Mouse (Mus musculus): ENCODE results near the gene Ube2cbp.

The Ube2cbp gene

DNA sequence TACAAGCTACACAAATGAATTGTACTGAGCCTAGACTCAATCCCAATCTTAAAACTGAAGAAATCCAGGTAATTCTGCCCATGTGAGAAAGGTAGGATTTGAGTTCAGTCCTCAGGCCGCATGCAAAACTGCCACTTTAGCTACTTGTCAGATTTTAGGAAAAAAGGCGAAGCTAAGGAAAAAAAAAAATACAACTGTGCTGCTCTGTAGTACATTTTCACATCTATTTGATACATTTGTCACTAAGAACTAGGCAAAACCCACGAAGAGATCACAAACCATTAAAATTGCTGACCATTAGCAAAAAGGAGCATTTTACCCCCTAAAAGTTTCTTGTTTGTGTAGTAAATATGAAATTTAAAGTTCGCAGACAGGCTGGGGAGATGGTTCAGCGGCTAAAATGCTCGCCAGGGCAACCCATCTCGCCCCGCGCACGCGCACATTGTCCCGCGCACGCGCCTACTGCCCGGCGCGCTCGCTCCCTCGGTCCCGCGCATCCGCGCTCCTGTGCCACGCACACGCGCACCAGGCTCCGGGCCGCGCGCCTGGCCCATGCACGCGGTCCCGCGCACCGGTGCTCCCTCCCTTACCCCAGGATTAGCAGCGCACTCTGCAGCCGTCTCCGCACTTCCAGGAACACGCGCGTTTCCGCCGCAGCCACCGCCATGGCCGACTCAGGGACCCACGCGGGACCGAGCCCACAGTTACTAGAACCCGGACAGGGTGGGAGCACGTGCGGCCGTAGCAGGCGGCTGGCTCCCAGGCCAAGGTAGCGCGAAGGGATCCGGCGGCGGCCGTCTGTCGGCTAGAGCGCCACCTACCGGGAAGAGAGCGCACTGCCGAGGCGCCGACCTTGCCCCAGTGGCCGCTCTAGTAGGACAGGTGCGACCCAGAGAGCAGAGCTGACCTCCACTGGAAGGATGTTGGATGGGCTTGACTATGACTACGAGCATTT lies at the start of gene Ube2cbp:
Ube2cbp (minus strand) TSS at position 800 of the 955 bp plus-strand sequence.
- DNase-seq (ENCODE audit: low read depth, low spot score) = peak; percentile 92

DNA sequence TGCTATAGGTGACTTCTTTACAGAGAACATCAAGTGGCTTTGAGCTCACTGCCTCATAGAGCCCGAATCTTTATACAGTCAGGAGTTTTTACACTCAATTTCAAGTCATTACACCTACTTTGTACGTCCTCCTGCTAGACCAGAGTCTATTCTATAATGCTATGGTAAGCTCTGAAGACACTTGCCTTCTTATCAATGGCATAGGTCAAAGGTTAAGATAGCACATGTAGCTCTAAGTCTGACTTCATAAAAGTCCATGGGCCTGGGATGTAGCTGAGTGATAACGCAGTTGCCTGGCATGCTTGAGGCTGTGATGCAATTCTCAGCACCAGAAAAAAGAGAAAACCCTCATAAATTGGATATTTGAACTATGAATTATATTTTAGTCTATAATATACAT lies 49.6 kb upstream of the Ube2cbp start:
- DNase-seq (ENCODE audit: low read depth, low spot score) = no peak

DNA sequence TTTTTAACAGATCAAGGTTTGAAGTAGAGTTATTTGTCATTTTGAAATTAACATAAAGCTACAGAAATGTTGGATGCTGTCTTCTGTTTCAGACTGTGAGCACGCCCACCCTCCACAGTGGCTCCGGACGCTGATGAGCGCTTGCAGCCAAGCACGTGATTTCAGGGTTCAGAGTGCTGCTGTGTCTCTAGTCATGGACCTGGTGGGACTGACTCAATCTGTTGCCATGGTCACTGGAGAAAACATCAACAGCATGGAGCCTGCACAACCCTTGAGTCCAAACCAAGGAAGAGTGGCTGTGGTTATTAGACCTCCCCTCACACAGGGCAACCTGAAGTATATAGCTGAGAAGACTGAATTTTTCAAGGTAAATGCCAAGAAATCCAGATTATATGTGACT lies 49.0 kb upstream of the Ube2cbp start:
- no peak for DNase-seq (ENCODE audit: low read depth, low spot score)

DNA sequence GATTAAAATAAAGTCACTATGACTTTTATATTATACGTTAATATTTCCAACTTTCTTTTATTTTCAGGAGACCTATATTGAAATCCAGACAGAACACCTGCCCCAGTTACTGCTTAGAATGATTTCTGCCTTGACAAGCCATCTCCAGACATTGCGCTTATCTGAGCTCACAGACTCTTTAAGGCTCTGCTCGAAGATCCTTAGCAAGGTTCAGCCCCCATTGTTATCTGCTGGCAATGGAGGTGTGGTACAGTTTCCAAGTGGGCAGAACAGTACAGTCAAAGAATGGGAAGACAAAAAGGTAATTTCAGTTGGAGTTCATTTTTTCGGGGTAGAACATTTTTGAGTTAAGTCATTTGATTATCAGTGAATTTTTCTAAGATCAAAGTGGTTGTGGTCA lies 42.7 kb upstream of the Ube2cbp start:
- no peak for DNase-seq (ENCODE audit: low read depth, low spot score)

DNA sequence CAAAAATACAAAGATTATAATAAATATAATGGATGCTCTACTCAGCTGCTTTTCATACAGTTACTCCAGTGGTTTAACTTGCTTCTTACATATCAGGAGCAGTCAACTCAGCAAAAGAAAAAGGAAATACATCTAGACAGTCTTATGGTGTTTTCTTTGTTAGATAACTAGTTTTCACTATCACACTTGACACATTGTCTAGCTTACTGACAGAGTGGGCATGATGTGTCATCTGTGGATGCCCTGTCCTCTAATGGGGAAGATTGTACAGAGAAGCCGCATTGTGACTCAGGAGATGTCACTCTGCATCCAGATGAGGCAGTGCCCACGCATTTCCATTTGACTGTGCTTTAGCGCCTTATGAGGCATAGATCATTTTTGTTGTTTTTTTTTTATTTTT lies 34.3 kb upstream of the Ube2cbp start:
- DNase-seq (ENCODE audit: low read depth, low spot score) = no peak

DNA sequence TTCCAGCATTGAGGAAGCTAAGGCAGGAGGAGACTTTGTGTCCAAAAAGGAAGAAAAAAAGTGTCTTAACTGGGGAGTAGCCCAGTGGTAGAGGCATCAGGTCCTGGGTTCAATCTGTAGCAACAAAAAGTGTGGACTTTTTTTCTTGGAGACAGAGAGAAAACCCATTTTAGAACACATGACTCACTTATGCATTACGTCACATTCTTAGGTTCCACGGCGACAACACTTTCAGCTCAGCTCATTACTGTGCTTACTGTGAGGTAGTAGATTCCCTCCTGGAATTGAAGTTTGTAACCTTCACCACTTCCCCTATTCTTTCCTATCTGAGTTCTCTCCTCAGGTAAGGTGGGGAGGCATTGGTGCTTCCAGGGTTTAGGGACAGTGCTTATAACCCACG lies 31.5 kb upstream of the Ube2cbp start:
- DNase-seq (ENCODE audit: low read depth, low spot score) = no peak

DNA sequence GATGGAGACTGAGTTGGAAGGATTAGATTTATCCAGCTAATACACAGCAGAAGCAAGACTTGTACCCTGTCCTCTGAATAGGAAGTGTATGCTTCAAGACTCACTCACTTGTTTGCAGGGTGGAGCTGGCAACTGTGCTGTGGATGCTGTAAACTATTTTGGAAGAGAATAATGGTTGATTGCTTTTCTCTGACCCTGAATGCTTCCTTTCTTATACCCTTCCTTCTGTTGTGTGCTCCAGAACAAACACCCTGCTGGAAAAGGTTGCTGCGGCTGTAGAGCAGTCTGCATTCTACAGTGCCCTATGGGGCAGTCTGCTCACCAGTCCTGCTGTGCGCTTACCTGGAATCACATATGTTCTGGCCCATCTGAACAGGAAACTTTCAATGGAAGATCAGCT lies 27.0 kb upstream of the Ube2cbp start:
- DNase-seq (ENCODE audit: low read depth, low spot score) = no peak

DNA sequence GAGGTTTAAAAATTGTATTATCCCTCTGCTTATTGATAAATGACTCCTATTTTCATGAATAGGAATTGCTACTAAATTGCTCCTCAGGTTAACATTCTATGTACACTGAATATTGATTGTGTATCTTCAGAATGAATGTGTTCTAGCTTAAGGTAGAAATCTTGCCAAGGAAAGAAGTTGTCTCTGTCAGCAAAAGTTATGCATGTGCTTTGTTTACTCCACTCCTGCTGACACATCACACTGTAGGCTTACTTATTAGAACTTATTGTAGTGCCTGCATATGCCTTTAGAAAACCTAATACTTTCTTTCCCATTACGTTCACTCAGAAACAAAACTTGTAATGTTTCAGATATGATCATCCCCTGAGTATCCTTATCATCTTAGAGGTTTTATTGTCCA lies 17.5 kb upstream of the Ube2cbp start:
- DNase-seq (ENCODE audit: low read depth, low spot score) = no peak

DNA sequence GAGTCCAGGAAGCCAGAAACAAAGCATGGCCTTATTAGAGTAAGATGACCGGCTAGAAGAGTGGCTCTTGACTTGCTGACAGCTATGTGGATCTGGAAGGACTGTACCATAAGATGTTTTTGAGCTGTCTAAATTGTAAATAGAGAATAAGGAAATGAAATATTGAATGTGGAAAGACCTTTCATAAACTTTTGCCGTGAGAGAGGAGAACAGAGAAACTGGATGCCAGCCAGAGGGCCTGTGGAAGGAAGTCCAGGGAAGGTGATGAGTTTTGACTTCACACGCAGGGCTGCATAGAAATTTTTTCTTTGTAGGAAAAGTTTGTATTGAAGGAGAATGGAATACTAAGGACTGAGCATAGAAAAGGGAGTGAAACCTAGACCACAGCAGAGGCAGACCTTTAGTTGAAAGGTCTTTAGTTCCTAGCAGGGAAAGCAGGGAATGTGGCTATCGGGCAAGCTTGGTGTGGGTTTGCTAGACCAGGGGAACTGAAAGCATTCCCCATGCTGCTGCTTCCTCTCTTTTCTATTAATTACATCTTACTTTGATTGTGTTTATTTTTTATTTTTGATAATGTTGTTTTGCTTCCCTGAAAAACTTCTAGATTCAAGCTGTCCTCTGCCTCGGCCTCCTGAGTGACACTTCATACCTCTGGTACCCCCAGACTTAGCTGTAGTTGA lies 13.8 kb upstream of the Ube2cbp start:
- DNase-seq (ENCODE audit: low read depth, low spot score) = no peak

DNA sequence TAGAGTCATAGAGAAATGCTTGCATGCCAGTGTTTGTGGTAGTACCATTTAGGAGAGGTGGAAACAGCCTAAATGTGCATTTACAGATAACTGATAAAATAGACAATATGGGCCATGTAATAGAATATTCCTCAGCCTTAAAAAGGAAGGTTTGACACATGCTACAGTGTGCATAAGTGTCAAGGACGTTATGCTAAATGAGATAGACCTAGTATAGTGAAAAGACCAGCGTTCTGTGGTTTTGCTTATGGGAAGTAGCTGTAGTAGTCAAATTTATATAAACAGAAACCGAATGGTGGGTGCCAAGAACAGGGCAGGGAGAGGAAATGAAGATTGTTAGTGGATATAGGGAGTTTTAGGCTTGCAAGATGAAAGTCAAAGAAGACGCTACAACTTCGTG lies 12.0 kb upstream of the Ube2cbp start:
- no peak for DNase-seq (ENCODE audit: low read depth, low spot score)

DNA sequence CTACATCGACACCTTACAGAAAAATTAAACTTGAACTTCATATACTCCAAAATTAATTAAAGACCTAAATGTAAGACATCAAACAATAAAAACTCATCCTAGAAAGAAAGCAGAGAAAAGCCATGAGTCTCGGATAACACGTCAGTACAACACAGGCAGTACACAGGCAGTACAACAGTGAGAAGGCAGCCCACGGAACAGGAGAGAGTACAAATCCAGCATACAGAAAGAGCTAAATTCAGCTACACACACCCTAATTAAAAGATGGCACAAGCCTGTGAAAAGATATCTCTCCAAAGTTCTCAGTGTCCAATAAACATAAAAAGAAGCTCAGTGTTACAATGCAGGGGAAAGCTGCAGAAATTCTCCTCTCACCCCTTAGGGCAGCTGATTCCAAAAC lies 11.2 kb upstream of the Ube2cbp start:
- no peak for DNase-seq (ENCODE audit: low read depth, low spot score)

DNA sequence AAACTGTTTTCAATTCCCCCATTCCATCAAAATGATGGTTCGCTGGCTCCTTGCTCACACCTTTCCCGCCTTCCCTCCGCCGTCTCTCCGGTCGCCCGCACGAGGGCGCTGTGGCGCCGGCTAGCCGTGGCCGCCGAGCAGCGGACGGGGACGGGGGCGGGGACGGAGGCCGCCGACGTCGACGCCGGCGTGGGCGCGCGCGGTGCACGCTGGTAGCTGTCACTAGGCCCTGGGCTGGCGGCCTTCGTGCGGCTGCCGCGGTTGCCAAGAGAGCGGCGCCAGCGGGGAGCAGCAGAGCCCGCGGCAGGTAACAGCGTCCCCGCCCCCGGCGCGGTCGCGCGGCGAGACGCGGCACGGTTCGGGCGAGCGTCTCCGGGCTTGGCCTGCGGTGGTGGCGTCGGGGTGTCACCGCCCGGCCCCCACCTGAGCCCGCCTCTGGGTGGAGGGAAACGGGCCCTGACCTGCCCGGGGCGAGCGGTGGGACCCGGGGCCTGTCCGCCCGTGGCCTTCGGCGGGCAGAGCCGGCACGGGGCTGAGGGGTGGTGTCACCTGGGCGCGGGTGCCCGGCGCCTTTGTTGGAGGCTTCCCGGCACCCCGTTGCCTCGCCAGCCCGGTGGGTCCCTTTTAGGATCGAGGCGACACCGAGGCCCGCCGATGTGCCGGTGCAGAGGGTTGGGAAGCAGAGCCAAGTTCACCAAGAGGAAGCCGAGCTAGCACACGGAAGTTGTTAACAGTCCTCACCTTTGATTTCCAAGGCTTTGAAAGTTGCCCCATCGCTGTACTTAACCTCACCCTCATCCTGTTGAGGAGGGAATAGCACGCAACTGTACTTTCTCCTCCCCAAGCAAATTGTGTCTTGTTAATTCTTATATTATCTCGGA lies 2.5 kb upstream of the Ube2cbp start, which contains the start of gene Dop1a:
Dop1a (plus strand) TSS at position 165 of the 881 bp plus-strand sequence.
- DNase-seq (ENCODE audit: low read depth, low spot score) = peak; percentile 93

DNA sequence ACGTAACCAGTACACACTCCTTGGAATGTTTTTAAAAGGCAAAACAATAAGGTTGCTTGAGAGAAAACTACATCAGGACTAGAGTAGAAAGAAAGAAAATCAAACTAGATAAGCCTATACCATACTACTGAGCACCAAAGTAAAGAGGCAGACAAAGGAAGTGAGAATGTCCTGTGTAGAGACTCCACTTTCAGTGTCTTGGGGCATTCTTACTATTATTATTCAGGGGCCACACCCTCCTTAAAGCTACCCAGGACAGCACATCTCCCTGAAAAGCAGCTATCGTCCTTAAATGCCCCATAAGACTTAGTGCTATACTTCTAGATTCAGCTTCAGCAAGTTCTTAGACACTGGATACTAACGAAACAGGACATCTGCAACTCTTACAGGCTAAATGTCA lies 11.1 kb downstream of the Ube2cbp start:
- no peak for DNase-seq (ENCODE audit: low read depth, low spot score)

DNA sequence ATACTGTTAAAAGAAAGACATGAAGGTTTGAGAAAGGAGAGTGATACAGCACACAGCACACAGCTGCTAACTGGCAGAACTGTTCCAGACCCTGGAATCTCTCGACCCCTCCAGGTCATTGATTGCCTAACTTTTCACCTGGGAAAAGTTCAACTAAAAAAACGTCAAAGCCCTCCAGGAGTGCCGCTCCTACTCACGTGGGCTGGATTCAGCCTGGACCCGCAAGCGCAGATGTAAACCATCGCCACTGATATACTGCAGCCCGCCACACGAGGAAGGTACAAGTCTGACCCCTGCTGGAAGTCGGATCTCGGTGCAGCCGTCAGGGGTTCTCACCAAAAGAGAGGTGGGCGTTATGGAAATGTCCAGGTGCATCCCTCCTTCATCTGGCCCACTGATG lies 13.1 kb downstream of the Ube2cbp start:
- DNase-seq (ENCODE audit: low read depth, low spot score) = peak; percentile 80

DNA sequence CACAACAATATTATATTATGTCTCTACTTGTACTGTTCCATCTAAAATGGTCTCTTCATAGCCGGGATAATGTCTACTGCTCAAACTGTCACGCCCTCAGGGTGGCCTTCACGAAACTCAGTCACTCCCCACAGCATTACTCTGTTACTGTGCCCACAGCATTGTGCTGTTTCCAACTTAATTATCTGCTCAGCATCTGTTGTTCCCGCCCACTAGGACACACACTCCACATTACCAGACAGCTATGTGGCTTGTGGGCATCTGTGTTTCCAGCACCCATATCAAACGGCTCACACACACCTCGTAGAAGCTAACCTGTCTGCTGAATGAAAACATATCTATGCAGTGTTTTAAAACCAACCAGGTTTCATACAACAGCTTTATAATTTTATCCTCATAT lies 13.7 kb downstream of the Ube2cbp start:
- DNase-seq (ENCODE audit: low read depth, low spot score) = no peak

DNA sequence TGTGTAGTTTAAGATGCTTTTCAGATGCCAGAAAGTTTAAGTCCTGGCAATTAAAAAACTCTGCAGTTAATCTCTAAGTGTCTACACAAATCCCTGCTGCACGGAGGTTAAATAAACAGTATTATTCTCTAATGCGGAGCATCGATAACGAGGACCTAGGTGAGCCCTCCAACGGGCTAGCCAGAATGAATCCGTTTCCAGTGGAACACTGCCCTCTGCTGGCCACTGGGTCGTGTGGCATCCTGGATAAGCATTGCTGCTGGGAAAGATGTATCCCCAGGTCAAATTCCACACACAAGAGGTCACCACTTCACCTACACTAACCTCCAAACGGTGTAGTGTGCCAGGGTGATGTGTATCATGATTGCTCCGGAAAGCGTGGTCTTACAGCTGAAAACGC lies 15.2 kb downstream of the Ube2cbp start:
- peak; percentile 86 for DNase-seq (ENCODE audit: low read depth, low spot score)

DNA sequence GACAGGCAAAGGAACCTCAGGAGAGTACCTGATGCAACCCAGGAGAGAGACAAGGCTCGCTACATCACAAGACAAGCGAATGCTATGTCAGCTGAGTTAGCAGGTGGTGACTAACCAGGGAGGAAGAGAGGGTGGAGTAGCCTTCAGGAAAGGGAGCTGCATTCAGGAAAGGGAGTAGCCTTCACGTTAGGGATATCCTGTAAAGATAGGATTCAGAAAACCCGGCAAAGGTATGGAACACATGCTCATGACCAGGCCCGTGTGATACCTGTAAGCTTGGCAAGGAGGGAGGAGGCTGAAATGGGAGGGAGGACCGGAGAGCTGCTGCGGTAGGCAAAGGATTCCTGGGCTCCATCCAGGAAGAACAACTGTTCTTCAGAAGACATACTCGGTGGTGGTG lies 17.3 kb downstream of the Ube2cbp start:
- DNase-seq (ENCODE audit: low read depth, low spot score) = no peak

DNA sequence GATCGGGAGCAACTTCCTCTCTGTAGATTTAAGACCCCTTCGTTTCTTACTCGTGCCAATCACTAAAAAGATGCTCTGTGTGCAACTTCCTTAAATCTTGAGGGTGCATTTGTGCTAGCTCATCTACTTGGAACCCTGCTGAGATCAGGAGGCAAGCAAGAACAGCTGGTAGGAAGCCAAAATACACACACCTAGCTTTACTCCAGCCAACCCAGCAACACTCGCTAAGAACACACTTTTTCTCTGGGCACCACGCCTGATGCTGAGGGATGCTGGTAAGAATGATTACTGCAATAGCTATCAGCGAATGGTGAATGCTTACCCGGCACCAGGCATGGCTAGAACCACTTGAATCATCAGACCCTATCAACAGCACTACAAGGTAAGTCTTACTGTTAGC lies 17.9 kb downstream of the Ube2cbp start:
- no peak for DNase-seq (ENCODE audit: low read depth, low spot score)

DNA sequence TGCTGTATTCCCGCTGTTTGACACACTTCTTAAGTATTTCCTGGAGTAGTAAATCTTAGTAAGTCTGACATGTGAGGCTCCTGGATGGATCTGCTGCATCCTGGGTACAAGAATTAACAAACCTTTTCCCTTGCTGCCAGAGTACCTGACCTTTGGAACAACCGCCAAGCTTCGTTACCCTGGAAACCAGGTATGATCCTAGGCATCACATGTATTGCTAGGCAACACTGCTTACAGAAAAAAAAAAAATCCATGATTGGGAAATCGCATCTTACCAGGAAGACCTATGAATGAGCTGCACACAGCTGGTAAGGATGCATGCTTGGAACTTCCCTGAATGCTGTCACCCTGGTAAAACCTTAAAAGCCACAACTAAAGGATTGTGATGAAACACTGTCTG lies 22.5 kb downstream of the Ube2cbp start:
- no peak for DNase-seq (ENCODE audit: low read depth, low spot score)

DNA sequence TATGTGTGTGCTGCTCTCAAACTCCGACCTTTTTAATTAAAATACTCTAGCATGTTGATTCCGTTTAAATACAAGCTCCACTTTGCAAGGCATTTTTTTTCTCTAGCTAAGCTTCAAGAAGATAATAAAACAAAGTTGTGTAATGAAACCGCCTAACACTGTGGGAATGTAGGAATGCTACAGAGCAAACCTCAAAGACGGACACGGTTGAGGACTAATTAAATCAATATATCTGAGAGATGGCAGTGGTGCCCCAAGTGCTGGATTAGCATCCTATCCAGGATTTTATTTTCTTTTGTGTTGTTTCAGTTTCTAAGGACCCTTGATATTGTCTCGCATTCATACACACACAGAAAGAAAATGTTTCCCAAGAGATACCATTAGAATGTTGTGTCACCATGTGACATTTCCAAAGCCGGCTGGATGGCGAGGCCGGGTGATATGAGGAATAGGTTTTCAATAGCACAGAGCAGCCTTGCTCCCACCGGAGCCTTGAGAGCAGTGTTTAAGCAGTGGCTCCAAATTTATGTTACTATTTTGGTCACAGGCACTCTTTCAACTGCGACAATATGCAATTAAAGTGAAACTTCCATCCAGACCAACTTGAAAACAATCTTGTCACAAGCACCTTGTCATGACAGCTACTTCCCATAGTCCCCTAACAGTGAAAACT lies 26.3 kb downstream of the Ube2cbp start:
- no peak for DNase-seq (ENCODE audit: low read depth, low spot score)

DNA sequence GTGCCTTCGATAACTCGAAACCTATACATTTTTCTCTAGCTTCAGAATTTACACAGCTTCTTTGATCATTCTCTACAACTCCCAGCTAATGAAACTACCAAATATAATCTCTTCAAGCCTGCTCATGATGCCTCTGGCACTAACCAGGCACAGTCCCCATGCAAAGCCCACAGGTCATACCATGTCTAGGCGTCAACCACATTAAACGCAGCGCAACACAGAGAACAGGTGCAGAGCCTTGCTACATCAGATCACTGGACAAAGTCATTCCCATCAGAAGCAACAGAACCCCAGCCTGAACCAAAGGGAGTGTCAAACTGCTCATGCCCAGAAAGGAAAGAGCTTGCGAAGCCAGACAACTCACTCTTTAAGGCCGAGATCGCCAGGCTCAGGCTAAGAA lies 28.1 kb downstream of the Ube2cbp start:
- no peak for DNase-seq (ENCODE audit: low read depth, low spot score)

Measured in mesoderm, embryonic 11.5 days (tissue).